Mouse (Mus musculus) 3T3-L1 (cell line): ENCODE data around the gene Epha7.

Source experiments
- DNase-seq: peaks from one replicate; pipeline ENCODE4 v3.0.0-alpha.2; 2015; ENCODE audit warnings: low read depth, low spot score

The Epha7 gene

GRCm38 (mm10) chr4:28812691-28813289 lies at the start of gene Epha7:
Epha7 (plus strand) TSS chr4:28813131.
- no peak for DNase-seq

- DNase-seq = peak; percentile 17
Measured at GRCm38 (mm10) chr4:28783961-28784360, 29.0 kb upstream of the Epha7 start.

DNA sequence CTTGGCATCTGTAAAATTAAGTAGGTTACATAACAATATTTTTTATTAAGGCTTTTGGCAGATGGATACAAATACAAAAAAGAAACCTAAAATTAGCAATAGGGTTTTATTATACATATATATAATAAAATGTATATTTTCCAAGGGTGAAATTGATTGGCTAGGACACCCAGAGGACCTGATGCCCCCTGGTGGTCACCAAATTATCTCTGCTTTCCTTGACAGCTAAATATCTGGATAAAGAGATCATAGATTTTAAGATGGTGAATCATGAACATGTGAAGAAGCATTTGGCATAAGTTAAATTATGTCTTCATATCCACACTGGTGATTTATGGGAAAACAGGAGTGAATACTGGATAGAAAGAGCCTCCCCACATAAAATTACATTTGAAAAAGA lies 4.1 kb upstream of the Epha7 start:
- DNase-seq = peak; percentile 55

DNA sequence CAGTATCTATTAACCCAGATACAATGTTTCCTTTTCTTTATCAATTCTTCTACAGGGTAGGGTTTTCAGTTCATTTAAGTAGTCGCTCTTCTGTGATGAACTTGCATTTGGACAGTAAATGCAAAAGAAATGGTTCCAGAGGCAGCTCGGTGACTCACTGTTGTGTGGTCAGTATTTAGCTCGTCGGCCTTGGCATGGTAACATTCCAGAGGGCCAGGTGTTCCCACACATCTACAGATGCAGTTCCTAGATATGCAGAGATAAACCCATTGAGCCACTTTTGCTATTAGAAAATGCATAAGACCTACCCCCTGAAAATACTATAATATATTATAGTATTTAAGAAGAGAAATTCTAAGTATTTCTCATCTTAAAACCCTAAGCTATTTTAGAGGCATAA lies 3.2 kb upstream of the Epha7 start:
- peak; percentile 6 for DNase-seq

DNA sequence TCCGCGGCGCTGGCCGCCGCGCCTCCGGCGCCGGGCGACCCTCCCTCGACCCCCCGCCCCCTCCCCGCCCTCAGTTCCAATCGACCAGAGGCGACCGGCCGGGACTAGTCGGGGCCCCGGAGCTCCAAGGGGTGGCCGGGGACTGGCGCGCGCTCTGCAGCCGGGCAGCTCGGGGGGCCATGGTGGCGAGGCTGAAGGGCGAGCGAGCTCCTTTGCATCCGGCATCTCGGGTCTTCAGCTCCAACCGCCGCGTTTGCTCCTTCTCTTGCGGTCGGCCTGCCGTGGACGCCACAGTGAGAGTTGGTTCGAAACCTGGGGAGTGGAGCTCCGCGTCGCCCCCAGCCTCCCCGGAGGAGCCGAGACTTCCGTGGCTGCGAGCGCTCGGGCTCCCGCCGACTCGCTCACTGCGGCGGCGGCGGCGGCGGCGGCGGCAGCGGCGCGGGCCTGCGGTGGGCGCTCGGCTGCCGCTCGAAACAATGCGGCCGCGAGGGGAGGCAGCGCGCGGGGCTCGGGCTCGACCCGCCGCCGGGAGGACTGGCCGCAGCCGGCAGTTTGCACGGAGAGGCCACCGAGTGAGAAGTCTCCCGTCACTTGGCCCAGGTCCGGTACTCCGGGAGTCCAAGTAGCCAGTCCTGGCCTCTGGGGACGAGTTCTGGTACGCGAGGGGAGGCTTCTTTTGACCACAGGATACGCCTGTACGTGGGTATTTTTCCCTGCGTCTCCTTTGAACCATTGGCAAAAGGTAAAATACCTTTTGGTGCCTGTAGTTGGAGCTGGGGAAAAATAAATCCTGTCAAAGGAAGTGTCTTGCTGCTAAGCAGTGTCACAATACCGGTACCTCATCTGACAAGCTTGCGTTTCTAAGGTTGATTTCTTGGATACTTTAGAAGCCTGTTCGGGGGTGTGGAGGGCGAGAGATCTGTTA lies 882 bp downstream of the Epha7 start:
- no peak for DNase-seq

GRCm38 (mm10) chr4:28814476-28814815 lies 1.5 kb downstream of the Epha7 start:
- DNase-seq = no peak

GRCm38 (mm10) chr4:28814816-28815620 lies 2.1 kb downstream of the Epha7 start:
- DNase-seq = no peak

GRCm38 (mm10) chr4:28815621-28815920 lies 2.6 kb downstream of the Epha7 start:
- no peak for DNase-seq

- no peak for DNase-seq
Measured at GRCm38 (mm10) chr4:28823616-28824015, 10.7 kb downstream of the Epha7 start.

DNA sequence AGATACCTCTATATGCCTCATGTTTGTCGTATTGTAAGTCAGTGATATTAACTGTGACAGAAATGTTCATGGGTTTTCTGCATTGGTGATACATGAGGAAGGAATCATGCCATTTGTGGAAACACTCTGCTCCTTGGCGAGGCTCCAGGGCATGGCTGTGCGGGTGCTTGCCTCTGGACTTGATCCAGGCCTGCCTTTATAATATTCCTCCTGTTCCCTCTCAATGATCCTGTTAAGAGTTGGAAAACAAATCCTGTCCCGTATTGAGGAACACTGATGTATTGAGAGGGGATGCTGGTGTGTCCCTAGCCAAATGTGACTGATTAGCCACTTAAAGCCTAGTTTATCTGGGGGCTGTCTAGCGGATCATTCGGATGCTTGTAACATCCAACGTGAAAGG lies 11.7 kb downstream of the Epha7 start:
- no peak for DNase-seq

DNA sequence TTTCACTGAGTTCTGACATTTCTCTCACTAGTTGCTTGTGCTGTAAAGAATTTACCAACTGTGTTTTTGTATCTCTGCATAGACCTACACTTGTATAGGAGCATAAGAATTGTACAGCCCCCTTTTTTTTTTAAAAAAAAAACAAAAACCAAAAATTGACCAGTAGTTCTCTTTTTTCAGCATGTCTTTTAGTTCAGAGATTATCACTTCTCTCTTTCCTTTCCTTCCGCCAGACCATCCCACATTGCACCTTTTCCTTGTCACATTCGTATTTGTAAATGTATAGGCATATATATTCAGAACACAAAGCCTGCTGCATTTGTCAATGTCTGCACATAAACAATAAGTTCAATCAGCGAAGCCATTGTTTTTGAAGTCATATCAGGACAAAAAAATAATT lies 24.7 kb downstream of the Epha7 start:
- no peak for DNase-seq

DNA sequence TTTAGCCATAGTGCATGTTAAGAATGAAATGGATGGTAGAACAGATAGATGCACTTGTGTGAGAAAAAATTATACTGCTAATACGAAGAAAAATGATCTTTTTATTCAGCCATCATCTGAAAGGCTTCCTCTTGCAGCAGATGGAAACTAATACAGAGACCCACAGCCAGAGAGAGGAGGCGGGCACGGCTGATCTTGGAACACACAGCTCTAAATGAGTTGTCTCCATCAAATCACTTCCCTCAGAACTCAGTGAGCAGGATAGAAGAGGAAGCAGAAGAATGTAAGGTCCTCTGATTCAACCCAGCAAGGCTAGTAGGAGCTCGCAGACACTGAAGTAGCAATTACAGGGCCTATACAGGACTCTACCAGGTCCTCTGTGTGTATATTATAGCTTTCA lies 33.4 kb downstream of the Epha7 start:
- DNase-seq = no peak

DNA sequence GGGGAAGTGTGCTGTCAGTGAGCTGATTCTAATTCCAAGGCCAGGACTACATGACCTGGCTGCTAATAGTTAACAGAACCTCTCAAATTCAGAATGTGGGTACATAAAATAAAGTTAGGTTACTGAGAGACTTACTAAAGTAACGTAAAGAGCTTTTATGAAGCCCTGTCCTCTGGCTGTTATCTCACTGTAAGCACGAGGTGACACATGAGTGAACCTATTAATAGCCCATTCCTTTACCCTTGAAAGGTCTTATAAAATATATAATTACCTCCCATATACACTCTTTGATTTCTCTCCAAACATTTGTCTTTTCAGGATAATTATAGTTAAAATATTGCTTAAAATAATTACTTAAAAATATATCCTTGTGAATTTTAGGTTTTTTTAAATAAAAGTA lies 37.5 kb downstream of the Epha7 start:
- DNase-seq = no peak

DNA sequence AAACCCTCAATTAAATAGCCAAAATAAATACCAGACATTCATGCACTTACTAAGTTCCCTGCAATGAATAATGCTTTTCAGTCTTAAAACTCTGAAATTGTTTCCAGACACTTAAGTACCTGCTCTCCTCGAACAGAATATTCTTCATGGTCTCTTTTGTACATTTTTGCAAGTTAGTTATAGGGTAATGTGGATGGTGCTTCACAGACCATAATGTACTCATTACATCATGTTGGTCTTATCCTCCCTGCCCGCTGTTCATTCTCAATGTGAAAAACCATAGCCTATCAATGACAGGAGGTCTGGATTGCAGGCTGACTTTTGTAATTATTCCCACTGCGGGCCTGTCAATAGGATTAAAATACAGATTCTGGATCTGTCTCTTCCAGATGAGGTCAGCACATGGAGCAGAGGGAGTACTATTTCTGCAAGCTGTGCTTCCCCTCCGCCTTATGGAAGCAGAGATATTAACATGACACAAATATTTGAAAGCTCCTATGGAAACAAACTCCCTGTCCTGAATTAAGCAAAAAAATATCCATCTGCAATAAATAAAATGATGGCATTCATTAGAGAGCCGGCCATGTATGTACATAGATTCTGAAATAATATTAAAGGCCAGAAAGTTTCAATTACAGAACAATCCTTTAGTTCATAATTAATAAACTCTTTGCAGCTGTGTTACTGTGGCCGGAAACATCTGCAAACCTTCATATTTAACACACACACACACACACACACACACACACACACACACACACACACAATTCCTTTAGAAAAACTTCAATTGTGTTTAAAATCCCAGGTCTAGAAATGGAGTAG lies 50.1 kb downstream of the Epha7 start:
- DNase-seq = no peak

GRCm38 (mm10) chr4:28866411-28866810 lies 53.5 kb downstream of the Epha7 start:
- DNase-seq = no peak

DNA sequence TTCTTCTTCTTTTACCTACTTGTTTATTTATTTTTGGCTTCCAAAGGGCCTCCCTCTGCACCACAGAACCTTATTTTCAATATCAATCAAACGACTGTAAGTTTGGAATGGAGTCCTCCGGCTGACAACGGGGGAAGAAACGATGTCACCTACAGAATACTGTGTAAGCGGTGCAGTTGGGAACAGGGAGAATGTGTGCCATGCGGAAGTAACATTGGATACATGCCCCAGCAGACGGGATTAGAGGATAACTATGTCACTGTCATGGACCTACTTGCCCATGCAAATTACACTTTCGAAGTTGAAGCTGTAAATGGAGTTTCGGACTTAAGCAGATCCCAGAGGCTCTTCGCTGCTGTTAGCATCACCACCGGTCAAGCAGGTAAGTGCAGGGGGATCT lies 58.7 kb downstream of the Epha7 start:
- DNase-seq = no peak

GRCm38 (mm10) chr4:28881271-28882044 lies 68.5 kb downstream of the Epha7 start:
- no peak for DNase-seq

- DNase-seq = no peak
Measured at GRCm38 (mm10) chr4:28889630-28890029, 76.7 kb downstream of the Epha7 start.

GRCm38 (mm10) chr4:28890102-28890501 lies 77.2 kb downstream of the Epha7 start:
- DNase-seq = no peak

DNA sequence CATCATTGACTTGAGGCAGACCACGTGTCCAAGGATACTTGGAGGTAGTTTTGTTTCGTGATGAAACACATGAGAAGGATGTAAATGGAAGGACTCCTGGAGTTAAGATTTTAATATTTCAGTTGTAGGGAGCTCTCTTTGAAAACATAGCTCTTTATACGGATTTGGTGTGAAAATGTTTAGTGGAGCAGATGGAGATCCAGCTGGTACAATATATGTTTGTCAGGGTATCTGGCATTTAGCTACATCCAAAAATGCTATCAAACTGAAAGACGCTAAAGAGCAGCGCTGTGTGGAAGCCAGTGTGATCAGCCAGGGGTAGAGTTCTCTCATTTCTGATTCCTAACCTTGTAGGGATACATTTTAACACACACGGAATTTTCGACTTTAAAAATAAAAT lies 82.5 kb downstream of the Epha7 start:
- DNase-seq = no peak

DNA sequence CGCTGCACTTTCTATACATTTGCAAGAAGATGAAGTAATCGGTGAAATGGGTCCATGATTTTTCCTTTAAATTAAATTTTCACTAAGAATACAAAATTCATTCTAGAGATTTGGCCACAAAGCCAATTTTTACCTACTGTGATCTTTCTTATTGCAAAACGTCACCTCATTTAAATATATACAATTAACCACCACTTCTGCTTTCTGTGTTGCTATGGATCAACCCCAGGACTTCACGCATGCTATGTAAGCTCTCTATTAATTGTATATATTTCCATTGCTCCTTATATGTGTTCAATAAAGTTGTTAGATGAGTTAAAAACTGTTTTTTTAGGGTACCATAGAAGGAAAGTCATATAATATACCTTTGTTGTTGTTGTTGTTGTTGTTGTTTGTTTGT lies 86.4 kb downstream of the Epha7 start:
- no peak for DNase-seq
